Comparison of ENCODE assay signal across 20 mouse cellular contexts in the genomic region with DNA sequence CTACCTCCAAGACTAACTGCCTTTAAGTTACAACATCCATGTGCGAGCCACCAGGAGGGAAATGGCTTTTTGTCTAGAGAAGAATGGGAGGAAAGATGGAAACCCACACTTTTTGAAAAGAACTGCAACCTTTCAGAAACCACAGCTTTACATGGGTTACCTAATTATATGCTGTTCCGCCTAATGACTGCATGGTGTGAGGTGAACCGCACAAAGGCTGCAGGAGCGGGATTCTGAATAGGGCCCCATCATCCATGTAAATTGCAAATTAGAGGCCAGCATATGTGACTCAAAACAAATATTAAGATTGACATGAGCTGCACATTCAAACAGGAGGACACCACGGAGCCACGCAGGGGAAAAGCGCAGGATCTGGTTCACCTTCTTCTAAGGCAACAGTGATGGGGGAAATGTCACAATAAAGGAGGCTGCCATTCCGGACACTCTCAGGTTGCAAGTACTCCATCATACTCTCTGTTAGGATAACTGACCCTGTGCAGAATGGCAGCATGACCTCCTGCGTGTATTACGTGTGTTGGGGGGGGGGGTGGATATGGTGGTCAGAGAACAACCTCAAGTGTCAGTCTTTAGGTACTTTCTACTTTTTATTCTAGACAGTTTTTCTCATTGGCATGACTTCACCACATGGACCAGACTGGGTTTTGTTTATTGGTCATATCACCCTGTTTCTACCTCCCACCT.
A peak's percentile ranks its signal among the peaks of the same experiment; 100 is the strongest.
DNase-seq lines count a peak whose midpoint lies in the region; ATAC-seq and TF ChIP-seq lines count a peak whose summit lies in the region.
"Had no signal": no experiment of that assay in that cellular context is flagged by ENCODE, and none has a peak within 500 bp of the region (broad histone marks: within the 10 kb centered on the region; RNA-seq: fewer than 3 reads in every experiment).

No protein-coding gene starts in this region.

- no peak for TF ChIP-seq POLR2A in CH12.LX (IDR thresholded peaks at IDR 0.05; ENCODE audit: low read depth, low read length)
- no peak for TF ChIP-seq POLR2A in heart, adult 2 months (IDR thresholded peaks at IDR 0.05; ENCODE audit: insufficient read depth, low read depth, low read length)

- WGBS in hindbrain, embryonic 10.5 days = 54% methylated on average over 10 of the region's 10 CpGs
- 39% methylated on average over 10 of the region's 10 CpGs for WGBS in hindbrain, embryonic 14.5 days
- 73% methylated on average over 10 of the region's 10 CpGs for WGBS in embryonic facial prominence, embryonic 14.5 days
- 90% methylated on average over 10 of the region's 10 CpGs for WGBS in heart, adult 2 months

- no peak; the same call in 1 of the 2 replicates for ATAC-seq in hindbrain, embryonic 14.5 days (ENCODE audit: low FRiP score)
- peak; percentile 60; the same call in 1 of the 2 replicates for ATAC-seq in embryonic facial prominence, embryonic 14.5 days (ENCODE audit: low read depth)
- ATAC-seq in megakaryocyte, adult 5-6 weeks (ENCODE audit: poor library complexity, severe bottlenecking) = peak; percentile 66
- ATAC-seq: midbrain, embryonic 15.5 days had no signal

- no peak for TF ChIP-seq EP300 in CH12.LX (IDR thresholded peaks at IDR 0.05; ENCODE audit: low read length)
- TF ChIP-seq EP300 in heart, adult 2 months (IDR thresholded peaks at IDR 0.05; ENCODE audit: insufficient read depth, low read depth, low read length) = no peak

- DNase-seq in hindbrain, embryonic 10.5 days (ENCODE audit: low spot score) = peak; percentile 8
- DNase-seq in hindbrain, embryonic 14.5 days (ENCODE audit: low spot score) = no peak
- peak; percentile 2 for DNase-seq in CH12.LX (ENCODE audit: extremely low read depth)
- peak; percentile 23 for DNase-seq in embryonic facial prominence, embryonic 14.5 days (ENCODE audit: low spot score)
- DNase-seq in kidney, adult 9 months = no peak
- DNase-seq in heart, adult 2 months = no peak
- DNase-seq: adrenal gland, adult 8-10 months; cerebellum, adult 9-11 months; gastrocnemius, postnatal 14 days; heart, postnatal 4 days; kidney, adult 8-10 months; kidney, postnatal 25 days; thymus, adult 18-20 months had no signal

- TF ChIP-seq RAD21 in CH12.LX (IDR thresholded peaks at IDR 0.05; ENCODE audit: low read depth, low read length) = no peak

- no peak overlapping the region for H3K9ac ChIP-seq in hindbrain, embryonic 14.5 days
- H3K9ac ChIP-seq in CH12.LX (ENCODE audit: insufficient read depth, low read depth) = no peak overlapping the region
- no peak overlapping the region for H3K9ac ChIP-seq in embryonic facial prominence, embryonic 14.5 days (ENCODE audit: low read depth, low read length)
- no peak overlapping the region for H3K9ac ChIP-seq in heart, adult 2 months (ENCODE audit: low read depth, low read length)
- H3K9ac ChIP-seq: heart, embryonic 15.5 days; limb, embryonic 15.5 days; liver, embryonic 15.5 days; midbrain, embryonic 15.5 days had no signal

- H3K27me3 ChIP-seq in hindbrain, embryonic 10.5 days (ENCODE audit: insufficient read depth, poor library complexity, severe bottlenecking) = peaks cover 52% of the 10 kb centered on the region
- no peaks in the 10 kb centered on the region for H3K27me3 ChIP-seq in hindbrain, embryonic 14.5 days (ENCODE audit: control insufficient read depth, insufficient read depth, low read length)
- H3K27me3 ChIP-seq in CH12.LX (replicated peaks) = no peaks in the 10 kb centered on the region
- H3K27me3 ChIP-seq in embryonic facial prominence, embryonic 14.5 days (replicated peaks; ENCODE audit: control insufficient read depth, insufficient read depth, low read length) = no peaks in the 10 kb centered on the region
- H3K27me3 ChIP-seq in heart, adult 2 months (ENCODE audit: control insufficient read depth, insufficient read depth, low read length) = no peaks in the 10 kb centered on the region
- H3K27me3 ChIP-seq: heart, embryonic 15.5 days; limb, embryonic 15.5 days; liver, embryonic 15.5 days; midbrain, embryonic 15.5 days had no signal

- H3K4me1 ChIP-seq in hindbrain, embryonic 10.5 days (replicated peaks) = peaks cover 11% of the 10 kb centered on the region
- H3K4me1 ChIP-seq in hindbrain, embryonic 14.5 days (replicated peaks; ENCODE audit: control insufficient read depth, insufficient read depth, low read length) = no peaks in the 10 kb centered on the region
- H3K4me1 ChIP-seq in CH12.LX (ENCODE audit: control insufficient read depth in 1 of 2, insufficient read depth in 2 of 2) = no peaks in the 10 kb centered on the region
- no peaks in the 10 kb centered on the region for H3K4me1 ChIP-seq in embryonic facial prominence, embryonic 14.5 days (ENCODE audit: control insufficient read depth, insufficient read depth, low read length)
- H3K4me1 ChIP-seq in heart, adult 2 months (ENCODE audit: control insufficient read depth, insufficient read depth, low read length) = no peaks in the 10 kb centered on the region
- H3K4me1 ChIP-seq: heart, embryonic 15.5 days; limb, embryonic 15.5 days; liver, embryonic 15.5 days; midbrain, embryonic 15.5 days had no signal

- dilution Hi-C loops in CH12.LX (cut with MboI; ENCODE audit: extremely low pct_ligation_motif_present, extremely low pct_unique_long_range_greater_than_20kb, low sequenced_read_pairs) = no loop called here

- no peak overlapping the region for H3K4me2 ChIP-seq in hindbrain, embryonic 14.5 days (replicated peaks)
- no peak overlapping the region for H3K4me2 ChIP-seq in CH12.LX (ENCODE audit: insufficient read depth, low read depth, poor library complexity, severe bottlenecking)
- no peak overlapping the region for H3K4me2 ChIP-seq in embryonic facial prominence, embryonic 14.5 days (ENCODE audit: low read depth, low read length)
- H3K4me2 ChIP-seq: heart, embryonic 15.5 days; limb, embryonic 15.5 days; liver, embryonic 15.5 days; midbrain, embryonic 15.5 days had no signal

- TF ChIP-seq CTCF in CH12.LX (conservative IDR thresholded peaks at IDR 0.05 in 1 of 2, IDR thresholded peaks at IDR 0.05 in 1 of 2; ENCODE audit: low read depth in 2 of 2, low read length in 2 of 2) = no peak
- TF ChIP-seq CTCF in heart, adult 2 months (IDR thresholded peaks at IDR 0.05) = no peak

- intact Hi-C loops in heart, adult 2 months (cut with DNase I) = no loop called here

- in situ Hi-C loops in CH12.LX (cut with MboI; ENCODE audit: low pct_ligation_motif_present, low pct_unique_long_range_greater_than_20kb, low sequenced_read_pairs) = no loop called here

- H3K36me3 ChIP-seq in hindbrain, embryonic 10.5 days = no peaks in the 10 kb centered on the region
- no peaks in the 10 kb centered on the region for H3K36me3 ChIP-seq in hindbrain, embryonic 14.5 days (replicated peaks; ENCODE audit: control insufficient read depth, insufficient read depth)
- H3K36me3 ChIP-seq in CH12.LX (replicated peaks in 1 of 2; ENCODE audit: control insufficient read depth in 1 of 2, insufficient read depth in 1 of 2, low read length in 1 of 2) = no peaks in the 10 kb centered on the region
- H3K36me3 ChIP-seq in embryonic facial prominence, embryonic 14.5 days (ENCODE audit: control insufficient read depth, insufficient read depth, low read length) = no peaks in the 10 kb centered on the region
- no peaks in the 10 kb centered on the region for H3K36me3 ChIP-seq in heart, adult 2 months (ENCODE audit: control insufficient read depth, insufficient read depth, low read length)
- H3K36me3 ChIP-seq: limb, embryonic 15.5 days; liver, embryonic 15.5 days; midbrain, embryonic 15.5 days had no signal

- H3K4me3 ChIP-seq in hindbrain, embryonic 10.5 days = no peak overlapping the region
- no peak overlapping the region for H3K4me3 ChIP-seq in hindbrain, embryonic 14.5 days (replicated peaks; ENCODE audit: low read length)
- no peak overlapping the region for H3K4me3 ChIP-seq in CH12.LX (replicated peaks in 1 of 3; ENCODE audit: low read depth in 2 of 3, low read length in 2 of 3, poor library complexity in 1 of 3)
- H3K4me3 ChIP-seq in embryonic facial prominence, embryonic 14.5 days (ENCODE audit: low read depth, low read length) = no peak overlapping the region
- no peak overlapping the region for H3K4me3 ChIP-seq in heart, adult 2 months
- H3K4me3 ChIP-seq: erythroblast, embryonic 14.5 days; heart, embryonic 15.5 days; limb, embryonic 15.5 days; liver, embryonic 15.5 days; midbrain, embryonic 15.5 days had no signal

- no peaks in the 10 kb centered on the region for H3K79me2 ChIP-seq in CH12.LX (replicated peaks; ENCODE audit: control insufficient read depth, extremely low read depth, insufficient read depth, poor library complexity, severe bottlenecking)
- H3K79me2 ChIP-seq in heart, adult 2 months (replicated peaks; ENCODE audit: control insufficient read depth, insufficient read depth, low read length) = no peaks in the 10 kb centered on the region

- no peak overlapping the region for H3K27ac ChIP-seq in hindbrain, embryonic 10.5 days
- no peak overlapping the region for H3K27ac ChIP-seq in hindbrain, embryonic 14.5 days
- H3K27ac ChIP-seq in CH12.LX (ENCODE audit: insufficient read depth, low read depth) = no peak overlapping the region
- H3K27ac ChIP-seq in embryonic facial prominence, embryonic 14.5 days (replicated peaks; ENCODE audit: low read depth, low read length) = no peak overlapping the region
- no peak overlapping the region for H3K27ac ChIP-seq in heart, adult 2 months
- H3K27ac ChIP-seq: heart, embryonic 15.5 days; limb, embryonic 15.5 days; liver, embryonic 15.5 days; macrophage; midbrain, embryonic 15.5 days had no signal

- H3K9me3 ChIP-seq in hindbrain, embryonic 10.5 days = no peaks in the 10 kb centered on the region
- H3K9me3 ChIP-seq in hindbrain, embryonic 14.5 days (ENCODE audit: control insufficient read depth, low read length) = no peaks in the 10 kb centered on the region
- H3K9me3 ChIP-seq in CH12.LX (replicated peaks; ENCODE audit: low read length) = no peaks in the 10 kb centered on the region
- no peaks in the 10 kb centered on the region for H3K9me3 ChIP-seq in embryonic facial prominence, embryonic 14.5 days (ENCODE audit: control insufficient read depth, low read length)
- H3K9me3 ChIP-seq: heart, embryonic 15.5 days; limb, embryonic 15.5 days; liver, embryonic 15.5 days; midbrain, embryonic 15.5 days had no signal

TF ChIP-seq in CH12.LX, 34 proteins besides CTCF, POLR2A, EP300 and RAD21:
- TF ChIP-seq ZMIZ1 (IDR thresholded peaks at IDR 0.05; ENCODE audit: low read depth, low read length) = no peak
- TF ChIP-seq CHD1 (IDR thresholded peaks at IDR 0.05; ENCODE audit: low read depth, low read length) = no peak
TF ChIP-seq in CH12.LX: peak in this region for 0.

Comparison
In these comparisons a context has a peak if more than half of its experiments do, and no peak if none do; other contexts are left out.
1. DNase-seq: peak in hindbrain, embryonic 10.5 days (single experiment), CH12.LX (single experiment) and embryonic facial prominence, embryonic 14.5 days (single experiment); none in hindbrain, embryonic 14.5 days (single experiment), kidney, adult 9 months (single experiment) and heart, adult 2 months (0 of 2).